Mouse (Mus musculus) urinary bladder, postnatal 25 days (tissue): ENCODE measurements at regions not wholly inside any gene's neighbourhood (a gene's known extent, or its start where the extent isn't known, plus 50 kb on each side); places are given as distances from the start of the nearest gene placed in this dataset.

Source experiments
- DNase-seq: peaks from one replicate; pipeline ENCODE4 v3.0.0; 2022; ENCODE audit warnings: low spot score

- no peak for DNase-seq
These were observed 227.9 kb upstream of the Gpc5 start for GRCm38 (mm10) chr14:114864102-114864501.

GRCm38 (mm10) chr14:114869233-114869632, 222.8 kb upstream of the Gpc5 start:
- DNase-seq, result no peak

- no peak for DNase-seq
These were observed 216.9 kb upstream of the Gpc5 start for GRCm38 (mm10) chr14:114875101-114875500.

GRCm38 (mm10) chr14:114876427-114876826, 215.6 kb upstream of the Gpc5 start:
- DNase-seq, result no peak

GRCm38 (mm10) chr14:114877477-114877876, 214.5 kb upstream of the Gpc5 start:
- no peak for DNase-seq

- DNase-seq, result no peak
These were observed 211.7 kb upstream of the Gpc5 start for GRCm38 (mm10) chr14:114880291-114880690.

GRCm38 (mm10) chr14:114904109-114904508, 187.9 kb upstream of the Gpc5 start:
- DNase-seq, result no peak

GRCm38 (mm10) chr14:114912271-114912670, 179.7 kb upstream of the Gpc5 start:
- DNase-seq, result no peak

GRCm38 (mm10) chr14:114913238-114913637, 178.8 kb upstream of the Gpc5 start:
- no peak for DNase-seq

GRCm38 (mm10) chr14:114945744-114946143, 146.3 kb upstream of the Gpc5 start:
- DNase-seq, result no peak

GRCm38 (mm10) chr14:114946321-114946720, 145.7 kb upstream of the Gpc5 start:
- DNase-seq, result no peak

- DNase-seq, result no peak
These were observed 143.5 kb upstream of the Gpc5 start for GRCm38 (mm10) chr14:114948341-114949155.

GRCm38 (mm10) chr14:114949156-114949496, 142.9 kb upstream of the Gpc5 start:
- DNase-seq, result no peak

- no peak for DNase-seq
These were observed 139.7 kb upstream of the Gpc5 start for GRCm38 (mm10) chr14:114952280-114952679.

- no peak for DNase-seq
These were observed 138.8 kb upstream of the Gpc5 start for GRCm38 (mm10) chr14:114953070-114953665.

- DNase-seq, result no peak
These were observed 137.7 kb upstream of the Gpc5 start for GRCm38 (mm10) chr14:114954287-114954686.

GRCm38 (mm10) chr14:114955572-114955971, 136.4 kb upstream of the Gpc5 start:
- DNase-seq, result no peak

GRCm38 (mm10) chr14:114960273-114960672, 131.7 kb upstream of the Gpc5 start:
- DNase-seq, result no peak

GRCm38 (mm10) chr14:114965941-114966340, 126.1 kb upstream of the Gpc5 start:
- DNase-seq, result no peak

GRCm38 (mm10) chr14:114969020-114969419, 123.0 kb upstream of the Gpc5 start:
- no peak for DNase-seq

- DNase-seq, result no peak
These were observed 110.9 kb upstream of the Gpc5 start for GRCm38 (mm10) chr14:114981120-114981519.

GRCm38 (mm10) chr14:115003223-115003622, 88.8 kb upstream of the Gpc5 start:
- no peak for DNase-seq

- DNase-seq, result no peak
These were observed 87.1 kb upstream of the Gpc5 start for GRCm38 (mm10) chr14:115004733-115005405.
